8 mouse cellular contexts compared by ENCODE assay signal in the genomic region with DNA sequence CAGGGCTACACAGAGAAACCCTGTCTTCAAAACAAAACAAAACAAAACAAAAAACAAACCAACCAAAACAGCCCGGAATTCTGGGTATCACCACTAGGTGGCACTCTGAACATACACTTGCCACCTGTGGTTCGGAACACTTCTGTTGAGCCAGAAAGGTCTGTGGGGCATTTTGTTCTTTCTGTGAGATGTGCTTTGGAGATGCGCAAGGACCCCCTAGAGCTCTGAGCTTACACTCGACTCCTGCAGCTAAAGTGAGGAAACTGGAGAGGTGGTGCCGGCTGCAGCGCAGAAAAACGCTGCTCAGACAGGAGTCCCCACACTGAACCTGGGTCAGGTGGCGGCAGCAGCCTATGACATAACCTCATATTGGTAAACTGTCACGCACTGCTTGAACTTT. TPM values are rescaled to one million over a fixed set of nuclear protein-coding genes. Genes with fewer than 3 reads are reported as not detected.
DNase-seq lines count a peak whose midpoint lies in the region; ATAC-seq and TF ChIP-seq lines count a peak whose summit lies in the region.

No protein-coding gene starts in this region.

- no peaks in the 10 kb centered on the region for H3K9me3 ChIP-seq in embryonic facial prominence, embryonic 13.5 days
- H3K9me3 ChIP-seq in heart, postnatal 0 days (replicated peaks; ENCODE audit: control insufficient read depth, low read length) = no peaks in the 10 kb centered on the region
- no peaks in the 10 kb centered on the region for H3K9me3 ChIP-seq in liver, postnatal 0 days (ENCODE audit: low read length)
- H3K9me3 ChIP-seq in neural tube, embryonic 15.5 days (replicated peaks) = no peaks in the 10 kb centered on the region

- peak; percentile 93 for TF ChIP-seq CTCF in heart, postnatal 0 days (IDR thresholded peaks at IDR 0.05; ENCODE audit: low read depth)
- TF ChIP-seq CTCF in liver, postnatal 0 days (IDR thresholded peaks at IDR 0.05; ENCODE audit: low read depth) = peak; percentile 92

- no peak overlapping the region for H3K27ac ChIP-seq in embryonic facial prominence, embryonic 13.5 days
- no peak overlapping the region for H3K27ac ChIP-seq in heart, postnatal 0 days (ENCODE audit: low read depth)
- no peak overlapping the region for H3K27ac ChIP-seq in liver, postnatal 0 days (ENCODE audit: low read depth)
- H3K27ac ChIP-seq in neural tube, embryonic 15.5 days (replicated peaks) = no peak overlapping the region

- H3K4me1 ChIP-seq in embryonic facial prominence, embryonic 13.5 days = peaks cover 6% of the 10 kb centered on the region
- no peaks in the 10 kb centered on the region for H3K4me1 ChIP-seq in heart, postnatal 0 days (ENCODE audit: control insufficient read depth, insufficient read depth)
- H3K4me1 ChIP-seq in liver, postnatal 0 days (ENCODE audit: insufficient read depth) = peaks cover 3% of the 10 kb centered on the region; the same call in 1 of the 2 replicates
- H3K4me1 ChIP-seq in neural tube, embryonic 15.5 days = peaks cover 8% of the 10 kb centered on the region

- no peaks in the 10 kb centered on the region for H3K36me3 ChIP-seq in embryonic facial prominence, embryonic 13.5 days
- no peaks in the 10 kb centered on the region for H3K36me3 ChIP-seq in heart, postnatal 0 days (replicated peaks; ENCODE audit: control insufficient read depth, insufficient read depth, low read length)
- H3K36me3 ChIP-seq in liver, postnatal 0 days (replicated peaks; ENCODE audit: insufficient read depth, low read length) = no peaks in the 10 kb centered on the region
- H3K36me3 ChIP-seq in neural tube, embryonic 15.5 days = no peaks in the 10 kb centered on the region

- no peak overlapping the region for H3K4me3 ChIP-seq in embryonic facial prominence, embryonic 13.5 days
- H3K4me3 ChIP-seq in heart, postnatal 0 days (ENCODE audit: low read depth, low read length) = no peak overlapping the region
- H3K4me3 ChIP-seq in liver, postnatal 0 days (ENCODE audit: low read depth, low read length) = no peak overlapping the region
- H3K4me3 ChIP-seq in neural tube, embryonic 15.5 days (replicated peaks) = peak overlapping the region; percentile 13; the same call in 1 of the 2 replicates

- peak; percentile 47 to 66 for DNase-seq in CD8-positive naive resting alpha-beta T cell, adult 2 months (ENCODE audit: low read depth in 2 of 2, low spot score in 2 of 2)
- DNase-seq in adrenal gland, postnatal 14 days = peak; percentile 75
- DNase-seq in heart, postnatal 0 days (ENCODE audit: low spot score) = peak; percentile 63
- peak; percentile 76 for DNase-seq in kidney, postnatal 14 days
- DNase-seq in liver, postnatal 0 days = peak; percentile 75
- DNase-seq in thymus, postnatal 14 days = peak; percentile 70

- 0 out of 2 replicates have a peak overlapping the region, but pooled peaks have one; percentile 21 for H3K9ac ChIP-seq in embryonic facial prominence, embryonic 13.5 days
- no peak overlapping the region for H3K9ac ChIP-seq in heart, postnatal 0 days (replicated peaks; ENCODE audit: low read depth, low read length)
- no peak overlapping the region for H3K9ac ChIP-seq in liver, postnatal 0 days (replicated peaks)
- no peak overlapping the region for H3K9ac ChIP-seq in neural tube, embryonic 15.5 days (replicated peaks)

- H3K27me3 ChIP-seq in embryonic facial prominence, embryonic 13.5 days = peaks cover 22% of the 10 kb centered on the region
- no peaks in the 10 kb centered on the region for H3K27me3 ChIP-seq in heart, postnatal 0 days (ENCODE audit: control insufficient read depth, insufficient read depth, low read length)
- no peaks in the 10 kb centered on the region for H3K27me3 ChIP-seq in liver, postnatal 0 days (ENCODE audit: insufficient read depth, low read length)
- H3K27me3 ChIP-seq in neural tube, embryonic 15.5 days (replicated peaks) = no peaks in the 10 kb centered on the region

- peak overlapping the region; percentile 41 for H3K4me2 ChIP-seq in embryonic facial prominence, embryonic 13.5 days
- H3K4me2 ChIP-seq in heart, postnatal 0 days (ENCODE audit: low read depth, low read length) = peak overlapping the region; percentile 46
- no peak overlapping the region for H3K4me2 ChIP-seq in liver, postnatal 0 days (ENCODE audit: low read depth, low read length)
- peak overlapping the region; percentile 50 for H3K4me2 ChIP-seq in neural tube, embryonic 15.5 days

- WGBS in embryonic facial prominence, embryonic 13.5 days = 14% methylated on average over 9 of the region's 9 CpGs
- WGBS in heart, postnatal 0 days = 20% methylated on average over 9 of the region's 9 CpGs
- 16% methylated on average over 9 of the region's 9 CpGs for WGBS in liver, postnatal 0 days (ENCODE audit: insufficient replicate concordance)
- 13% methylated on average over 9 of the region's 9 CpGs for WGBS in neural tube, embryonic 15.5 days

- TF ChIP-seq EP300 in heart, postnatal 0 days (IDR thresholded peaks at IDR 0.05; ENCODE audit: low read depth) = no peak
- TF ChIP-seq EP300 in liver, postnatal 0 days (IDR thresholded peaks at IDR 0.05; ENCODE audit: low read depth) = no peak

- no peak for ATAC-seq in embryonic facial prominence, embryonic 13.5 days (ENCODE audit: insufficient number of reproducible peaks, insufficient read depth, low FRiP score, low TSS enrichment, low read depth)
- ATAC-seq in heart, postnatal 0 days (ENCODE audit: insufficient read depth, low read depth) = 0 out of 2 replicates have a peak, but pooled peaks have one; percentile 38
- ATAC-seq in liver, postnatal 0 days = peak; percentile 35; the same call in 1 of the 2 replicates
- peak; percentile 65; the same call in 1 of the 2 replicates for ATAC-seq in neural tube, embryonic 15.5 days (ENCODE audit: low FRiP score)

RNA-seq across cellular contexts. Expression of gene Eid3, which starts 43.0 kb away (rescaled TPM):
- 2.3 and 3.0 TPM in 2 replicates for total RNA-seq in adrenal gland, postnatal 14 days (2021)
- polyA plus RNA-seq in embryonic facial prominence, embryonic 13.5 days (2015; fragmentation: Nextera tagmentation; extraction: Ambion mirVana) = 0.33 and 0.67 TPM in 2 replicates
- not detected in 2 replicates for total RNA-seq in heart, postnatal 0 days (2014; rRNA removed; ENCODE audit: low replicate concordance)
- polyA plus RNA-seq in heart, postnatal 0 days (2015; fragmentation: Nextera tagmentation; extraction: Ambion mirVana) = 0.08 and 0.11 TPM in 2 replicates
- polyA plus RNA-seq in liver, postnatal 0 days (2015; fragmentation: Nextera tagmentation; extraction: Ambion mirVana) = 0.15 TPM in 1 of 2 replicates, not detected in the other
- 0.14 and 0.58 TPM in 2 replicates for polyA plus RNA-seq in neural tube, embryonic 15.5 days (2015; fragmentation: Nextera tagmentation; extraction: Ambion mirVana)
